Mouse (Mus musculus) embryonic facial prominence, embryonic 12.5 days (tissue): Measurements from ENCODE around the gene Zfp296. TPM values are rescaled to one million over a fixed set of nuclear protein-coding genes. Genes with fewer than 3 reads are reported as not detected.

Experiments used
- ATAC-seq: fragments of 200-750 bp; cut with Nextera tagmentation; 2 replicates; pipeline ENCODE4 v1.8.0; 2017; ENCODE audit not compliant: insufficient number of reproducible peaks, insufficient read depth, low FRiP score, low TSS enrichment
- H3K27ac ChIP-seq: fragments of 300-500 bp; sonication (generic); 2 replicates; pipeline ENCODE4 v1.5.1; 2016; ENCODE audit warnings: mild to moderate bottlenecking
- H3K27me3 ChIP-seq: fragments of 300-500 bp; sonication (generic); 2 replicates; pipeline ENCODE4 v1.6.1; 2016; ENCODE audit warnings: mild to moderate bottlenecking, moderate library complexity
- H3K36me3 ChIP-seq: fragments of 300-500 bp; sonication (generic); 2 replicates; pipeline ENCODE4 v1.6.1; 2016; ENCODE audit warnings: mild to moderate bottlenecking
- H3K4me1 ChIP-seq: fragments of 300-500 bp; sonication (generic); 2 replicates; pipeline ENCODE4 v1.6.1; 2016
- H3K4me2 ChIP-seq: fragments of 300-500 bp; sonication (generic); replicated peaks from 2 replicates; pipeline ENCODE4 v1.6.1; 2016; ENCODE audit warnings: mild to moderate bottlenecking, moderate library complexity
- H3K4me3 ChIP-seq: fragments of 300-500 bp; sonication (generic); 2 replicates; pipeline ENCODE4 v1.5.1; 2016; ENCODE audit warnings: mild to moderate bottlenecking
- H3K9ac ChIP-seq: fragments of 300-500 bp; sonication (generic); 2 replicates; pipeline ENCODE4 v1.6.1; 2016; ENCODE audit warnings: mild to moderate bottlenecking, moderate library complexity
- H3K9me3 ChIP-seq: fragments of 300-500 bp; sonication (generic); 2 replicates; pipeline ENCODE4 v1.6.1; 2016; ENCODE audit warnings: mild to moderate bottlenecking, moderate library complexity
- WGBS: fragments of 180-500 bp; shearing (Covaris S2); methylation state at CpG from one replicate; pipeline ENCODE4 v1.1.7; 2016; 5-methylcytosine and 5-hydroxymethylcytosine counted together
- polyA plus RNA-seq: library from polyadenylated mRNA; unstranded; fragments of >200 nt; fragmentation: Nextera tagmentation; extraction: Ambion mirVana; gene quantifications from 2 replicates; pipeline ENCODE4 v1.2.1, GENCODE M21; 2016

Gene Zfp296
- polyA plus RNA-seq, 1 experiment from 2014 or later, result 0.17 TPM

- H3K27ac ChIP-seq, result no peak overlapping the region
- H3K4me3 ChIP-seq, result no peak overlapping the region
- 84% methylated on average over 3 of the region's 3 CpGs for WGBS
- H3K4me2 ChIP-seq, result no peak overlapping the region
- peaks cover 31% of the 10 kb centered on the region for H3K4me1 ChIP-seq
- H3K36me3 ChIP-seq, result peaks cover 25% of the 10 kb centered on the region
- peaks cover 6% of the 10 kb centered on the region; the same call in 1 of the 2 replicates for H3K9me3 ChIP-seq
- H3K27me3 ChIP-seq, result no peaks in the 10 kb centered on the region
- no peak for ATAC-seq
- H3K9ac ChIP-seq, result no peak overlapping the region
These were observed 13.2 kb upstream of the Zfp296 start for GRCm38 (mm10) chr7:19563884-19564283.

- Histone ChIP-seq H3K4me3 (no peak overlapping the region), H3K27me3 (no peaks in the 10 kb centered on the region), H3K9me3 (peaks cover 6% of the 10 kb centered on the region; the same call in 1 of the 2 replicates), H3K36me3 (peaks cover 30% of the 10 kb centered on the region), H3K27ac (no peak overlapping the region), H3K9ac (no peak overlapping the region), H3K4me2 (no peak overlapping the region), H3K4me1 (peaks cover 25% of the 10 kb centered on the region)
- no peak for ATAC-seq
- WGBS, result 97% methylated on average over 4 of the region's 4 CpGs
These were observed 12.6 kb upstream of the Zfp296 start for GRCm38 (mm10) chr7:19564455-19564854.

DNA sequence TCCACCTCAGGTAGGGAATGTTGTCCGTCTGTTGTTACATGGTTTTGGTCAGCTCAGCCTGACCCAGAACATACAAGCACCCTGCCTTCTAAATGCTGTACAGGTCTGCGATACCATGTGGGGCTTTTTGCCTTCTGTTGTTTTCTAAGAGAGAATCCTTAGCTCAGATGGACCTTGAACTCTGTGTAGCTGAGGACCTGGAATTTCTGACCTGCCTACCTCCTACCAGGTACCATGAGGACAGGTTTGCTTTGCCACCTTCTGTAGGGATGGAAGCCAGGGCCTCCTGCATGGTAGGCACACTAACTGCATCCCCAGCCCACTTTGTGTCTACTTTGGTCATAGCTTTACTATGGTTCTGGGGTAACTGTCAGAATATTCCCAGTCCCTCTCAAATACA, 11.3 kb upstream of the Zfp296 start:
- no peaks in the 10 kb centered on the region for H3K27me3 ChIP-seq
- H3K4me1 ChIP-seq, result peaks cover 12% of the 10 kb centered on the region
- peaks cover 6% of the 10 kb centered on the region; the same call in 1 of the 2 replicates for H3K9me3 ChIP-seq
- WGBS, result 92% methylated on average over 2 of the region's 2 CpGs
- no peak for ATAC-seq
- no peak overlapping the region for H3K27ac ChIP-seq
- no peak overlapping the region for H3K9ac ChIP-seq
- no peak overlapping the region for H3K4me2 ChIP-seq
- H3K4me3 ChIP-seq, result no peak overlapping the region
- peaks cover 44% of the 10 kb centered on the region for H3K36me3 ChIP-seq

DNA sequence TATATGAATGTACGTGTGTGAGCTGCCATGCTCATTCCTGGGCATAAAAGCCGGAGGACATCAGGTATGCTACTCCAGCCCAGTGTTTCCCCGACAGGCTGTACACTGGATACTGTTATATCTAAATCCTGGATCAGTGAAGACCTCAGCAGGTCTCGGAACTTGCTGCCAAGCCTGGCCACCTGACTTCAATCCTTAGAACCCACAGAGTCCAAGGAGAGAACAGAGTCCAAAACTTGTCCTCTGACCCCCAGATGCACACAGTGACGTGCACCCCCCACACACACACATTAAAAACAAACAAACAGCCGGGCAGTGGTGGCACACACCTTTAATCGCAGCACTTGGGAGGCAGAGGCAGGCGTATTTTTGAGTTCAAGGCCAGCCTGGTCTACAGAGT, 9.7 kb upstream of the Zfp296 start:
- Histone ChIP-seq H3K9ac (no peak overlapping the region), H3K36me3 (peaks cover 44% of the 10 kb centered on the region), H3K9me3 (peaks cover 6% of the 10 kb centered on the region; the same call in 1 of the 2 replicates), H3K4me3 (no peak overlapping the region), H3K27ac (no peak overlapping the region), H3K4me1 (peaks cover 15% of the 10 kb centered on the region; the same call in 1 of the 2 replicates), H3K4me2 (no peak overlapping the region), H3K27me3 (no peaks in the 10 kb centered on the region)
- 90% methylated on average over 8 of the region's 8 CpGs for WGBS
- no peak for ATAC-seq

DNA sequence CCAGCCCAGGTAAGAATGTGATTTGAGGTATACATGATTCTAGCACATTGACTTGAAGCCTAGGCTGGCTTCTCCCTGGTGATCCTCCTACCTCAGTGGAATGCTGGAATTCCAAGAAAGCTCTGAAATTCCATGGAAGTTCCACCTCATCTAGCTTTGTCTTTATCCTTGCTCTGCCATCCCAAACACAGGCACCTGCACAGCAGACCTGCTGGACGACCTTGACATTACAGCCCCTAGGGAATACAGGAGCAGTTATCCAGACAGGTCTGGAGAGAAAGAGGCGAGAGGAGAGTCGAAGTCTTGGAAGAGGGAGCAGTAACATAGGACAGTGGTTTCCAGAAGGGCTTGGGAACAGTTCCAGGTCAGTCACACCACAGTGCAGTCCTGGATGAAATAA, 7.4 kb upstream of the Zfp296 start:
- no peak overlapping the region for H3K4me3 ChIP-seq
- H3K9ac ChIP-seq, result no peak overlapping the region
- H3K4me1 ChIP-seq, result peaks cover 9% of the 10 kb centered on the region; the same call in 1 of the 2 replicates
- H3K27me3 ChIP-seq, result peaks cover 4% of the 10 kb centered on the region; the same call in 1 of the 2 replicates
- H3K9me3 ChIP-seq, result peaks cover 2% of the 10 kb centered on the region; the same call in 1 of the 2 replicates
- no peak for ATAC-seq
- H3K27ac ChIP-seq, result no peak overlapping the region
- H3K4me2 ChIP-seq, result no peak overlapping the region
- H3K36me3 ChIP-seq, result peaks cover 38% of the 10 kb centered on the region
- WGBS, result 77% methylated on average over 3 of the region's 3 CpGs

DNA sequence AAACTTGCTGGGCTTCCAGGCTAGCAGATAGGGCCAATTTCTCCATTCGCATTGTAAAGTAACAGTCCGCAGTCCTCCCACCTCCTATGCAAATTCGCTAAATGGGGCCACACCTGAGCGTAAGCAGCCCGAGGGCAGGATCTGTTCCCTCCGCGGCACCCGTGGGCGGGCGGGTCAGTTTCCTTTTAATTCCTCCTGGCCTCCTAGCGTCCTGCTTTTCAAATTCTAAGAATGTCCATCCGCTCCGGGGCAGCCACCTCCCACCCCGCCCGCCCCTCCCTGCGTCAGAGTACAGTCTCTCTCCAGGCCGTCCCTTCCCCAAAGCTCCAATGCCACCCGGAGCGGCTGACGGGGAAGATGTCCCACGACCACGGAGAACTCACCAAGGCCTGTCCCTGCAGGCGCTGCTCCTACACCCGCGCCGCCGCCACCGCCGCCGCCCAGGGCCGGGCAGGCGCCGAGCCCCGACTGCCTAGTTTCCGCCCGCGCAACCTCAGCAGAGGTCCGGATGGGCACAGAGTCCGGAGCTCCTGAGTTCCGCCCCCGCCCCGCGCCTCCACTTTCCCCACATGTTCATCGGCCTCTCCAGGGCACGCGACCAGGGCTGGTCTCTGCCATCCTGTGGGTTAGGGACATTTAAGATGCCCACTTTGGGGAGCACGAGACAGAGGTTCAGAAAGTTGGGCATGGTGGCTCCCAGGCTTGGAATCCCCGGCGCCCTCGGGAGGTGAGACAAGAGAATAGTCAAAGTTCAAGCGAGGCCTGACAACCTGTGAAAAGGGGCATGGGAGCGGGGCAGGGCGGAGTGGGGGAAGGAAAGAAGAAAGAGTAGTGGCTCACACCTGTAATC, 3.9 kb upstream of the Zfp296 start:
- Histone ChIP-seq H3K4me2 (peak overlapping the region; percentile 76), H3K4me3 (peak overlapping the region; percentile 81), H3K27me3 (peaks cover 35% of the 10 kb centered on the region), H3K9me3 (no peaks in the 10 kb centered on the region), H3K9ac (peak overlapping the region; percentile 86), H3K27ac (peak overlapping the region; percentile 82), H3K36me3 (peaks cover 23% of the 10 kb centered on the region), H3K4me1 (peaks cover 18% of the 10 kb centered on the region; the same call in 1 of the 2 replicates)
- peak; percentile 62; the same call in 1 of the 2 replicates for ATAC-seq
- WGBS, result under 1% methylated on average over 53 of the region's 53 CpGs

- peaks cover 21% of the 10 kb centered on the region; the same call in 1 of the 2 replicates for H3K4me1 ChIP-seq
- no peaks in the 10 kb centered on the region for H3K9me3 ChIP-seq
- H3K4me3 ChIP-seq, result peak overlapping the region; percentile 81
- peak overlapping the region; percentile 76 for H3K4me2 ChIP-seq
- H3K36me3 ChIP-seq, result peaks cover 21% of the 10 kb centered on the region
- no peak for ATAC-seq
- peaks cover 41% of the 10 kb centered on the region for H3K27me3 ChIP-seq
- H3K9ac ChIP-seq, result peak overlapping the region; percentile 86
- WGBS, result 28% methylated on average over 16 of the region's 16 CpGs
- H3K27ac ChIP-seq, result peak overlapping the region; percentile 82
These were observed 3.3 kb upstream of the Zfp296 start for GRCm38 (mm10) chr7:19573776-19574140.

DNA sequence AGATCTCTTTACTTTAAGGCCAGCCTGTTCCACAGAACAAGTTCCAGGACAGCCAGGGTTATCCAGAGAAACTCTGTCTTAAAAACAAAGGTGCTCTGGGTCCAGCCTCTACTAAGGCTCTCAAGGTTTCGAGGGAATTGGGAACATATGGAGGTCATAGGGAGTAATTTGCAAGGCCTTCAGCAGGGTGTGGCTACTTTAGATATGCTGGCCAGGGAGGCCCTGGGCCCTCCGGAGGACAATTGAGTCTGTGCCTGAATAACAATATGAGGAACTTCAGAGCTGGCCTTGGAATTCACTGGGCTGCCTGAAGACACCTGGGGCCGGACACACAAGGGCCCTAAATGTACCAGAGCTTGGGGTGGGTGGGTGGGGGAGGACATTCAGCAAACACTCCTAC, 1.5 kb upstream of the Zfp296 start:
- Histone ChIP-seq H3K36me3 (peaks cover 12% of the 10 kb centered on the region), H3K4me2 (no peak overlapping the region), H3K27ac (no peak overlapping the region), H3K4me3 (no peak overlapping the region), H3K27me3 (peaks cover 44% of the 10 kb centered on the region), H3K9me3 (no peaks in the 10 kb centered on the region), H3K4me1 (peaks cover 22% of the 10 kb centered on the region; the same call in 1 of the 2 replicates), H3K9ac (no peak overlapping the region)
- 66% methylated on average over 3 of the region's 3 CpGs for WGBS
- no peak for ATAC-seq

DNA sequence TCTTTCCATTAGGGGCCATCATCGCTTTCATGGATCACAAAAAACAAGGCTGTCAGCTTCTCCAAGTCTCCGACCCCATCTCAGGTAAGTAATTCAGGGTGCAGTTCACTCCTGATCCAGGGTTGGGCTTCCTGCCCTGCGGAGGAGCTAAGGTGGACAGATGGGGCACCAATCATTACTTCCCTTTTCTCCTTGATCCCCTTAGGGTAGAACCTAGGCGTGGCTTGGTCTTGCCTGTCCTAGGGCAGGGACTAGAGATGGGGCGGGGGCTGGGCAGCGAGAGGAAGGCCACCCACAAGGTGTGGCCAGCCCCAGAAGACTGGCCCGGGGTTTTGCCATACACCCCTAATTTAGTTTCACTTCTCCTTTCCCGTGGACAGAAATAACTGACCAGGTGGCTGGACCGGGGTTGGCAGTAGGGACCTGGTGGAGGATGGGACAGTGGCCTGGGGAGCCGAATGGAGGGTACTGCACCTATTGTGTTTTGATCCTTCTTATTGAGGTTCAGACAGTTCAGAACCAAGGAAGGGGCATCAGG, 859 bp downstream of the Zfp296 start:
- Histone ChIP-seq H3K27me3 (peaks cover 44% of the 10 kb centered on the region), H3K36me3 (peaks cover 33% of the 10 kb centered on the region), H3K9ac (no peak overlapping the region), H3K27ac (no peak overlapping the region), H3K9me3 (no peaks in the 10 kb centered on the region), H3K4me2 (peak overlapping the region; percentile 64), H3K4me1 (peaks cover 13% of the 10 kb centered on the region; the same call in 1 of the 2 replicates), H3K4me3 (peak overlapping the region; percentile 37)
- ATAC-seq, result no peak
- WGBS, result 22% methylated on average over 10 of the region's 10 CpGs

GRCm38 (mm10) chr7:19578436-19578835, 1.3 kb downstream of the Zfp296 start:
- ATAC-seq, result no peak
- no peaks in the 10 kb centered on the region for H3K9me3 ChIP-seq
- no peak overlapping the region for H3K9ac ChIP-seq
- no peak overlapping the region for H3K4me2 ChIP-seq
- H3K27me3 ChIP-seq, result peaks cover 44% of the 10 kb centered on the region
- H3K4me3 ChIP-seq, result no peak overlapping the region
- no peak overlapping the region for H3K27ac ChIP-seq
- peaks cover 36% of the 10 kb centered on the region for H3K36me3 ChIP-seq
- H3K4me1 ChIP-seq, result peaks cover 13% of the 10 kb centered on the region; the same call in 1 of the 2 replicates
- WGBS, result 63% methylated on average over 4 of the region's 4 CpGs

DNA sequence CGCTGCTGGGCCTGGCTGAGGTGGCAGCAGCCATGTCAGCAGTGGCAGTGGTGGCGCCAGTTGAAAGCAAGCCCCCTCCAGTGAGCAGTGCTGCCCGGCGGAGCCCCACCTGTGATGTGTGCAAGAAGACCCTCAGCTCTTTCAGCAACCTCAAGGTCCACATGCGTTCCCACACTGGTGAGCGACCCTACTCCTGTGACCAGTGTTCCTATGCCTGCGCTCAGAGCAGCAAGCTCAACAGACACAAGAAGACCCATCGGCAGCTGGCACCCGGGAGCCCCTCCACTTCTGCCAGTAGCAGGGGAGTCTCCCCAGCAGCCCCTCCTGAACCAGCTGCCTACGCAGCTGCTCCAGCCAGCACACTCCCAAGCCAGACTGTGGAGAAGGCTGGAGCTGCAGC, 2.7 kb downstream of the Zfp296 start:
- Histone ChIP-seq H3K9me3 (no peaks in the 10 kb centered on the region), H3K9ac (no peak overlapping the region), H3K4me2 (no peak overlapping the region), H3K27ac (no peak overlapping the region), H3K4me3 (no peak overlapping the region), H3K27me3 (peaks cover 38% of the 10 kb centered on the region), H3K4me1 (peaks cover 13% of the 10 kb centered on the region; the same call in 1 of the 2 replicates), H3K36me3 (peaks cover 49% of the 10 kb centered on the region)
- ATAC-seq, result no peak
- 82% methylated on average over 10 of the region's 10 CpGs for whole genome bisulfite sequencing

- H3K27me3 ChIP-seq, result peaks cover 34% of the 10 kb centered on the region
- H3K4me1 ChIP-seq, result peaks cover 13% of the 10 kb centered on the region; the same call in 1 of the 2 replicates
- H3K4me3 ChIP-seq, result no peak overlapping the region
- peaks cover 58% of the 10 kb centered on the region for H3K36me3 ChIP-seq
- 84% methylated on average over 8 of the region's 8 CpGs for WGBS
- H3K4me2 ChIP-seq, result no peak overlapping the region
- H3K27ac ChIP-seq, result no peak overlapping the region
- H3K9ac ChIP-seq, result no peak overlapping the region
- H3K9me3 ChIP-seq, result no peaks in the 10 kb centered on the region
- ATAC-seq, result no peak
These were observed 3.5 kb downstream of the Zfp296 start for GRCm38 (mm10) chr7:19580634-19581033.
